Mouse (Mus musculus) heart, embryonic 13.5 days (tissue): Measurements from ENCODE around the gene Ces1h. TPM values are rescaled to one million over a fixed set of nuclear protein-coding genes. Genes with fewer than 3 reads are reported as not detected.
"Not testable (repeated sequence)": the region's sequence is repeated elsewhere in the genome, so short reads cannot be mapped to it uniquely, and the experiment has no call there.

Source experiments
- ATAC-seq: fragments of 200-750 bp; cut with Nextera tagmentation; 2 replicates; pipeline ENCODE4 v1.8.0; 2017; ENCODE audit warnings: moderate TSS enrichment; ENCODE audit not compliant: insufficient number of reproducible peaks, low FRiP score, low TSS enrichment; ENCODE audit errors: extremely low read depth
- H3K27ac ChIP-seq: fragments of 300-500 bp; sonication (generic); replicated peaks from 2 replicates; pipeline ENCODE4 v1.5.1; 2015; ENCODE audit warnings: moderate library complexity, mild to moderate bottlenecking, inconsistent platforms
- H3K27me3 ChIP-seq: fragments of 300-500 bp; sonication (generic); replicated peaks from 2 replicates; pipeline ENCODE4 v1.6.1; 2015; ENCODE audit warnings: mild to moderate bottlenecking, inconsistent platforms
- H3K36me3 ChIP-seq: fragments of 300-500 bp; sonication (generic); 2 replicates; pipeline ENCODE4 v1.6.1; 2015; ENCODE audit warnings: mild to moderate bottlenecking, inconsistent platforms
- H3K4me1 ChIP-seq: fragments of 300-500 bp; sonication (generic); 2 replicates; pipeline ENCODE4 v1.6.1; 2015; ENCODE audit warnings: inconsistent platforms
- H3K4me2 ChIP-seq: fragments of 300-500 bp; sonication (generic); 2 replicates; pipeline ENCODE4 v1.6.1; 2015; ENCODE audit warnings: inconsistent platforms, mild to moderate bottlenecking, moderate library complexity
- H3K4me3 ChIP-seq: fragments of 300-500 bp; sonication (generic); 2 replicates; pipeline ENCODE4 v1.5.1; 2015; ENCODE audit warnings: moderate library complexity, mild to moderate bottlenecking, inconsistent platforms
- H3K9ac ChIP-seq: fragments of 300-500 bp; sonication (generic); 2 replicates; pipeline ENCODE4 v1.6.1; 2015; ENCODE audit warnings: inconsistent platforms, mild to moderate bottlenecking, moderate library complexity
- H3K9me3 ChIP-seq: fragments of 300-500 bp; sonication (generic); 2 replicates; pipeline ENCODE4 v1.6.1; 2016; ENCODE audit warnings: inconsistent platforms
- WGBS: fragments of 180-500 bp; shearing (Covaris S2); methylation state at CpG from one replicate; pipeline ENCODE4 v1.1.7; 2015; ENCODE audit warnings: mixed read lengths; 5-methylcytosine and 5-hydroxymethylcytosine counted together
- polyA plus RNA-seq: library from polyadenylated mRNA; unstranded; fragments of >200 nt; fragmentation: Nextera tagmentation; extraction: Ambion mirVana; gene quantifications from 2 replicates; pipeline ENCODE4 v1.2.1, GENCODE M21; 2015

Gene Ces1h
- polyA plus RNA-seq, result not detected in 2 replicates

DNA sequence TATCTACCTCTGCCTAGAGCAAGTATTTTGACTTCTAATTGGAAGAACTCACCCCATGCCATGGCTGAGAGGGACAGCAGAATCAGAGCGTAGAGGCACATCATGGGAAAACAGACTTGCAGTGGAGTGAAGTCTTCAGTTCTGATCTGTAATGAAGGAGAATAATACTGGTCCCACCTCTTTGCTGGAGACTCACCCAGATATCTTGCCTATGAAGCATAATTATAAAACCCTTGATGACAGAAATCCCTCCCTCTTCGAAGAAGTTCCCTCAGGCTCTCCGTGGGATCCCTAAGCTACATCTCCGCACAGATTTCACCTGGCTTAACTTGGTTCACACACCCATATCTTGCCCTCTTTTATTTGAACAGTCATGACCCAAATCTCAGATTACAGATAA, at the start of gene Ces1h:
TSS of gene Ces1h (minus strand) at position 101 of the 400 bp plus-strand sequence.
- H3K9ac ChIP-seq, result no peak within 1 kb of the TSS
- no peaks in the 10 kb centered on the region for H3K36me3 ChIP-seq
- H3K9me3 ChIP-seq, result no peaks in the 10 kb centered on the region
- no peaks in the 10 kb centered on the region for H3K27me3 ChIP-seq
- H3K27ac ChIP-seq, result no peak within 1 kb of the TSS
- no peaks in the 10 kb centered on the region for H3K4me1 ChIP-seq
- H3K4me3 ChIP-seq, result no peak within 1 kb of the TSS
- 83% methylated on average over 4 of the region's 4 CpGs for WGBS
- ATAC-seq, result no peak
- H3K4me2 ChIP-seq, result no peak within 1 kb of the TSS

DNA sequence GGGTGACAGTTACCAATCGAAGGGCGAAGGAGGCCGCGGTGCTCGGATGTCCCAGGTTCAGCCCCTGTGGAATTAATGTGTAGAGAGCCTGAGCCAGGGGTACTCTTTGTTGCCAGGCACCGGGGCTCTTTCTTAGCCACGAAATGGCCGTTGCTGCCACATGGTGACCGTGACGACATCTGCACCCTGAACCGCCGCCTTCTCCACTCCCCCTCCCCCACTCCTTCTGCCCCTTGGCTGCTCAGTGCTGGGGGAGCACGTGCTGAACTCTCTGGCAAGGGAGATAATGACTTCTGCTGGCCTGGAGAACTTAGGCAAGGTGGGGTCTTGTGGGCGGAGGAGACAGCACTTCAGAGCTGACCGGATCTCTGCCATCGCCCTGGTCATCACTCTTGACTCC, 47.7 kb upstream of the Ces1h start:
- Histone ChIP-seq H3K4me2 (no peak overlapping the region), H3K36me3 (no peaks in the 10 kb centered on the region), H3K4me3 (no peak overlapping the region), H3K27ac (no peak overlapping the region), H3K9me3 (no peaks in the 10 kb centered on the region), H3K9ac (no peak overlapping the region), H3K4me1 (no peaks in the 10 kb centered on the region), H3K27me3 (no peaks in the 10 kb centered on the region)
- 81% methylated on average over 16 of the region's 16 CpGs for WGBS
- no peak for ATAC-seq

DNA sequence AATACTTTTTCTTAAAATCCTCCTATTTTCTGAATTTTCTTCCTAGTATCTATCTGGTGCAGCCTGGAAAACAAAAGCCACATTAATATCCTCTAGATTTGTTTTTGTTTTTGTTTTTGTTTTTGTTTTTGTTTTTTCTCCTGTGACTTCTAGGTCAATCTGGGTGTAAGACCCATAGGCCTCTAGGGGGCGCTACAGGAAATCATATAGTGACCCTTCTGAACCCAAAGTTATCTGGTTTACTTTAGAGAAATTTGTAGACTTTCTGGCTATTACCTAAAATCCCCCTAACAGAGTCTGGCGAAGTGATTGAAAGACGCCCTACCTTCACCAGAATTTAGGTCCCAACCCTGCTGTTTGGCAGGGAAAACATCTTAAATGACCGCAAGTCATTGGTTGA, 35.9 kb upstream of the Ces1h start:
- no peak for ATAC-seq

DNA sequence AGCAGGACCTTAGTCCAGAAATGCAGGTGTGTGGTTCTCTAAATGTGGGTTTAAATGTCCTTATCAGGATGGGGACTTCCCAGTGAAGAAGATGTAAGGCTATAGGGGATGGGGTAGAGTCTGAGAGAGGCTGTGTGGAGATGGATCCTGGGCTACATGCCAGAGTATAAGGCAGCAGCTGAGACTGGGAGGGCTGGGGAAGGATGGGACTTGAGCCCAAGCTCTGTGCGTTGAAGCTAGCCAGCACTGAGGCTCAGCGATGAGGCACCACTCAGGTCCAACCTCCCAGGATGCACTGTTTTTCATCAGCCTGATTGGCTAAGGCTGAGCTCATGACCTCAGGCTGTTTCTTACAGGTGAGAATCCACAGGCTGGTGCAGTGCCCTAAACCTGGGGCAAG, 29.3 kb upstream of the Ces1h start:
- no peak overlapping the region for H3K9ac ChIP-seq
- 72% methylated on average over 2 of the region's 2 CpGs for WGBS
- no peak for ATAC-seq
- H3K9me3 ChIP-seq, result no peaks in the 10 kb centered on the region
- H3K4me1 ChIP-seq, result no peaks in the 10 kb centered on the region
- H3K27me3 ChIP-seq, result no peaks in the 10 kb centered on the region
- H3K4me2 ChIP-seq, result no peak overlapping the region
- no peaks in the 10 kb centered on the region for H3K36me3 ChIP-seq
- no peak overlapping the region for H3K4me3 ChIP-seq
- H3K27ac ChIP-seq, result no peak overlapping the region

More for the DNA sequence above, 35.9 kb upstream of the Ces1h start:
- no peaks in the 10 kb centered on the region for H3K36me3 ChIP-seq
- H3K9ac ChIP-seq, result no peak overlapping the region
- no peak overlapping the region for H3K4me2 ChIP-seq
- H3K27me3 ChIP-seq, result no peaks in the 10 kb centered on the region
- no peaks in the 10 kb centered on the region for H3K4me1 ChIP-seq
- no peak overlapping the region for H3K27ac ChIP-seq
- H3K9me3 ChIP-seq, result no peaks in the 10 kb centered on the region
- no peak overlapping the region for H3K4me3 ChIP-seq
- 61% methylated on average over 4 of the region's 4 CpGs for WGBS

DNA sequence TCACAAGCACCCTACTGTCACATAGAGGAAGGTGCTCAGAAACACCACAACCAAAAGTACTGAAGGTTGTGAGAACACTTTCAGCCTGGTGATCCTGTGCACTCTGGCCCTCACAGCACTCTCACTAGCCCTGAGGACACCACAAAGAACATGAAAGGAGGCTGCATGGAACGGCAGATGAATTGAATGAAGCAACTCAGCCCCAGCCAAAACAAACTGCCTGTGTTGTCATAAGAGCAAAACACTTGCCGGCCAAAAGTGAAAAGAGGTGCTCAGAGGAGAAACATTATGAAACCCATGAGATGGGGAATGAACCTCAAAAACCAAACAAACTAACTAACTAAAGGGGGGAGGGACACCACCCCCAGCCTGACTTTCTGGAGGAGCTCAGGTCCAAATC, 20.2 kb upstream of the Ces1h start:
- Histone ChIP-seq H3K4me3 (no peak overlapping the region), H3K9me3 (no peaks in the 10 kb centered on the region), H3K27ac (no peak overlapping the region), H3K4me2 (no peak overlapping the region), H3K36me3 (no peaks in the 10 kb centered on the region), H3K9ac (no peak overlapping the region), H3K27me3 (no peaks in the 10 kb centered on the region; the same call in 1 of the 2 replicates), H3K4me1 (no peaks in the 10 kb centered on the region)
- no peak for ATAC-seq
- WGBS, result 79% methylated on average over 2 of the region's 2 CpGs

DNA sequence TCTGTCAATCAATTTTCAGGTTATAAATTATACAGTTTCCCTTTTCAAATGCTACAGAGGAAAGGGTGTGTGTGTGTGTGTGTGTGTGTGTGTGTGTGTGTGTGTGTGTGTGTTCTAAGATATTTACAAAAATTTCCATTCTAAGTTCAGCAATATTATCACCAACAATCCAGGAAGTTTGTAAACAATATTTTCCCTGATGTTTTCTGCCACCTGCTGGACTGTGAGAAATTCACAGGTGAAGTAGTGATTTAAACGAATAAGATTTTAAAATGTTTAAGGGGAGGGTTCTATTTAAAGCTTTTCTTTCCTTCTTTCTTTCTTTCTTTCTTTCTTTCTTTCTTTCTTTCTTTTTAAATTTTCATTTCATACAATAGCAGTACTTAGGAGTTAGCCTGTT, 18.5 kb upstream of the Ces1h start:
- no peak for ATAC-seq
- H3K4me1 ChIP-seq, result 0 out of 2 replicates have a peak, but pooled peaks cover 4% of the 10 kb centered on the region
- 38% methylated on average over 1 of the region's 1 CpGs for WGBS
- no peak overlapping the region for H3K4me2 ChIP-seq
- H3K27ac ChIP-seq, result no peak overlapping the region
- H3K4me3 ChIP-seq, result no peak overlapping the region
- H3K9me3 ChIP-seq, result no peaks in the 10 kb centered on the region
- no peaks in the 10 kb centered on the region; the same call in 1 of the 2 replicates for H3K27me3 ChIP-seq
- no peaks in the 10 kb centered on the region for H3K36me3 ChIP-seq
- H3K9ac ChIP-seq, result no peak overlapping the region

DNA sequence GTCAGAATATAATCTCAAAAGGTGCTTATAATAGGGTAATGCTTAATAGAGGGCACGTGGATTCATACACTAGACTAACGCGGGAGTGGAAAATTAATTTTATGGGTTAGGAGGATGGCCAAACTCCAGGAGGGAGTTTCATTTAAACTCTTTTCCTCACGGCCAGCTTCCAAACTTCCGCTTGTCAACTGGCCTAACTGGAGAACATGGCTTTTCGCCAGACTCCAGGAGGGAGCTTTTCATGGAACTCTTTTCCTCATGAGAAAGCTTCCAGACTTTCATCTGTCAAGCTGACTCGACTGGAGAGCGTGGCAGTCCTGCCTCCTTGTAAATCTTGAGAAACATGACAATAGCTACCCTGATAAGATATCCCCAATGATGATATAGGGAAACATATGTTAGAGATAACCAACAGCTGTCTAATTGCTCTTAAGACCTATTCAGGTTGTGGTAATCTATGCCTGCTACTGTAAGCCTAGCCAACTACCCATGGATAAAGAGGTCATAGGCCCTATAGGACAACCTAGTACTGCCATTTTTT, 14.6 kb upstream of the Ces1h start:
- H3K27me3 ChIP-seq, ATAC-seq, H3K4me1 ChIP-seq, H3K9ac ChIP-seq, H3K4me3 ChIP-seq, H3K27ac ChIP-seq, H3K4me2 ChIP-seq, H3K36me3 ChIP-seq: not testable (repeated sequence)
- peaks cover 12% of the 10 kb centered on the region for H3K9me3 ChIP-seq
- WGBS, result 55% methylated on average over 8 of the region's 8 CpGs

DNA sequence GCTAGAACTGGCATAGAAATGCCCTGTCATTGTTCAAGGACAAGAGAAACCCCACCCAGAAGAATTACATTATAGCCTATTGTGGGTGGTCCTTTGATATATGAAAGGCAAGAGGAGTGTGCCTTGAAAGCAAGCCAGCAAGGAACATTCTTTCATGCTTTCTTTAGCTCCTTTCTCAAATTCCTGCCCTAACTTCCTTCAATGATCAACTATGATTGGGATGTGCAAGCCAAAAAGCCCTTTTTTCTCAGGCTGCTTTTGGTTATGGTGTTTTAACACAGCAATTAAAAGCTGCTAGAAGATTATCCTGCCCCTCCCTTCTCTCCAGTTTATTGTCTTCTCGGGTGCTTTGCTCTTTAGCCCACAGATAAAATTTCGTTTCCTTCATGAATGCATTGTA, 10.0 kb downstream of the Ces1h start:
- 47% methylated on average over 2 of the region's 2 CpGs for WGBS
- Histone ChIP-seq H3K9ac (no peak overlapping the region), H3K4me3 (no peak overlapping the region), H3K4me1 (no peaks in the 10 kb centered on the region), H3K27me3 (no peaks in the 10 kb centered on the region), H3K4me2 (no peak overlapping the region), H3K36me3 (no peaks in the 10 kb centered on the region), H3K27ac (no peak overlapping the region), H3K9me3 (no peaks in the 10 kb centered on the region)
- ATAC-seq, result no peak

DNA sequence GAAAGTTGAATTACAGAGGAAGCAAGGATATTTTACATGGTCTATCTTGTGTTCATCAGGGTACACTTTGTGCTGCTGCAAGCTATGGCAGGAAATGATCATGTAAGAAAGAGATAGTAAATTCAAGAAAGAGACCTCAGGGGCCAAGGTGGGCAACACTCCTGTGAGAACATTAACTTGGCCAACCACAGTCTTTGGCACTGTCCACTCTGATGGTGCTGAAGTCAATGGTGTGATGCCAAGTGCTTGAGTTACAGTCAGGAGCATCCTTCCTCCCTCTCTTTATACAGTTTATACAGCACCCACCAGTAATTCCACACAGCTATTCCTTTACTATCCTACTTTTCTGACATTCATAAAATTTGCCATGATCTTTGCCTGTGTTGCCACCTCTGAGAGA, 19.4 kb downstream of the Ces1h start:
- Histone ChIP-seq H3K4me3 (no peak overlapping the region), H3K4me1 (no peaks in the 10 kb centered on the region), H3K27me3 (no peaks in the 10 kb centered on the region), H3K9ac (no peak overlapping the region), H3K9me3 (no peaks in the 10 kb centered on the region), H3K27ac (no peak overlapping the region), H3K4me2 (no peak overlapping the region), H3K36me3 (no peaks in the 10 kb centered on the region)
- ATAC-seq, result no peak

DNA sequence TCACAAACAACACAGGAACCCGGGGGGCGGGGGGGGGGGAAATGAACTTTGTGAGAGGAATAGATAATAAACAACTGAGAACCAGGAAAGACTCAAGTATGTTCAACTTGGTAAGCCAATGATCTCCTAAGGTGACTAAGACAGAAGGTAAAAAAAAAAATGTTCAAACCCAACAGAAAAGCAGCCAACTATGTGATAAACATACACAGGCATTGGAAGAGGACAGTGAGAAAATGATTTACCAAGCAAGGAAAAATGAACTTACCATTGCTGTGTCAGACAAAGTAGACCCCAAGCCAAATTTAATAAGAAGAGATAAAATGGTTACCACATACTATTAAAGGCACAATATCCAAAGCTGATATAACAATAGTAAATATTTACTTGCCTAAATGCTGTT, 40.0 kb downstream of the Ces1h start:
- Histone ChIP-seq H3K9me3 (no peaks in the 10 kb centered on the region), H3K4me2 (no peak overlapping the region), H3K9ac (no peak overlapping the region), H3K4me3 (no peak overlapping the region), H3K27ac (no peak overlapping the region), H3K4me1 (no peaks in the 10 kb centered on the region), H3K36me3 (no peaks in the 10 kb centered on the region), H3K27me3 (no peaks in the 10 kb centered on the region)
- WGBS, result 71% methylated on average over 2 of the region's 2 CpGs
- ATAC-seq, result no peak

DNA sequence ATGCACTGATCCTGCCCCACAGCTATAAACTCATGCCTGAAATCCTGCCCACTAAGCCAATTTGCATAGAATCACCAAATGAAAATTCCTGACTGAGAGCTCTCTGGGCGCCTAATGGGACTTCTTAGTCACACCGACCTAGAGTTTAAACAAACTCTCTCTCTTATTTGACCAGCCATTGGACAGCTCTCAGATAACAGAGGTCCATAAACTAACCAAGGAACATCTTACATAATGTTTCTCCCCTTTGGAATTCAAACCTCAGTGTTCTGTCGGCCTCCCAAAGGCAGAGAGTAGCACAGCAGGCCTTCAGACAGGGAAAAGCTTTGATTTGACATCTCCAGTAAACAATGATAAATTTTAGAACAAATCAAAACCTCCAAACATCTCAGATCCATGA, 42.3 kb downstream of the Ces1h start, which contains the start of gene Ces1g:
TSS of gene Ces1g (minus strand) at position 102 of the 400 bp plus-strand sequence.
- no peak for ATAC-seq
- 42% methylated on average over 3 of the region's 3 CpGs for WGBS
- no peaks in the 10 kb centered on the region for H3K9me3 ChIP-seq
- H3K4me3 ChIP-seq, result no peak within 1 kb of the TSS
- no peaks in the 10 kb centered on the region for H3K27me3 ChIP-seq
- H3K4me1 ChIP-seq, result no peaks in the 10 kb centered on the region
- H3K4me2 ChIP-seq, result no peak within 1 kb of the TSS
- no peak within 1 kb of the TSS for H3K9ac ChIP-seq
- H3K27ac ChIP-seq, result no peak within 1 kb of the TSS
- no peaks in the 10 kb centered on the region for H3K36me3 ChIP-seq

DNA sequence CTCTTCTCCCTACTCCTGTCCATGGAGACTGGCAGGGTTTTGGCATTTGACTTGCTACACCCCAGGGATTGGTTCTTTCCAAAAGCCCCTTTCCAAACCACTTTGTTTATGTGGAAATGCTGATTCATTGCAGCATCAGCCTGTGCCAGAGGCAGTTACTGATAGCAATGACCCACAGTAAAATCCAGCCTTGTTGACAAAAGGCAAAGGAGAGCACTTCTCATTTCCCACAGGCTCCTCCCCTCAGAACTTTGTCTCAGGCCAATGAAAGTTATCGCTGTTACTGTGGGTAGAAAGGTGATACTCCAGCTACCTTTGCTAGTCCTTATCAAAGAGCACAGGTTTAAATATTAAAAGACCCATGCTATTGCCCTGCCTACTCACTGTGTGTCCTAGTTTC, 46.8 kb downstream of the Ces1h start:
- H3K27ac ChIP-seq, result no peak overlapping the region

More for the DNA sequence above, 46.8 kb downstream of the Ces1h start:
- WGBS, result 84% methylated on average over 1 of the region's 1 CpGs
- Histone ChIP-seq H3K4me3 (no peak overlapping the region), H3K27me3 (no peaks in the 10 kb centered on the region), H3K4me1 (no peaks in the 10 kb centered on the region), H3K9ac (no peak overlapping the region), H3K9me3 (no peaks in the 10 kb centered on the region), H3K4me2 (no peak overlapping the region), H3K36me3 (no peaks in the 10 kb centered on the region)
- ATAC-seq, result no peak
